ENCODE assay signal across 3 mouse cellular contexts in the genomic region with DNA sequence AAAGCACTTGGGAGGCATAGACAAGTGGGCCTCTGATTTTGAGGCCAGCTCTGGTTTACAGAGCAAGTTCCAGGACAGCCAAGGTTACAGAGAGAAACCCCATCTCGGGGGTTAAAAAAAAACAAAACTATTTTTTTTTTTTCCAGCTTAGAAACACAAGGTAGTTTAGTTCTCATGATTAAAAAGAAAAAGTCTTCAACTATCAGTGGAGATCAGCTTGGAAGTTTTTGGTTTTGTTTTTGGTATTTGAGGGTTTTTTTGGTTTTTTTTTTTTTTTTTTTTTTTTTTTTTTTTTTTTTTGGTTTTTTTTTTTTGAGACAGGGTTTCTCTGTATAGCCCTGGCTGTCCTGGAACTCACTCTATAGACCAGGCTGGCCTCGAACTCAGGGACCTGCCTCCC. TPM values are rescaled to one million over a fixed set of nuclear protein-coding genes. Genes with fewer than 3 reads are reported as not detected.
DNase-seq lines count a peak whose midpoint lies in the region; TF ChIP-seq lines count a peak whose summit lies in the region.
"Not testable (repeated sequence)": the region's sequence is repeated elsewhere in the genome, so short reads cannot be mapped to it uniquely, and the experiment has no call there.

No protein-coding gene starts in this region.

- TF ChIP-seq CTCF in CH12.LX (conservative IDR thresholded peaks at IDR 0.05 in 1 of 2, IDR thresholded peaks at IDR 0.05 in 1 of 2; ENCODE audit: low read depth in 2 of 2, low read length in 2 of 2); MEL (IDR thresholded peaks at IDR 0.05 in 2 of 3, conservative IDR thresholded peaks at IDR 0.05 in 1 of 3; ENCODE audit: control insufficient read depth in 1 of 3, insufficient read depth in 1 of 3, low read depth in 2 of 3, low read length in 3 of 3, poor library complexity in 1 of 3, severe bottlenecking in 1 of 3): not testable (repeated sequence)

- peaks cover 31 to 81% of the 10 kb centered on the region in 2 experiments for H3K36me3 ChIP-seq in CH12.LX (replicated peaks in 1 of 2; ENCODE audit: control insufficient read depth in 1 of 2, insufficient read depth in 1 of 2, low read length in 1 of 2)
- H3K36me3 ChIP-seq in ES-E14 (ENCODE audit: control insufficient read depth, insufficient read depth, low read length, poor library complexity, severe bottlenecking) = peaks cover 12% of the 10 kb centered on the region
- peaks cover 11 to 80% of the 10 kb centered on the region in 2 experiments for H3K36me3 ChIP-seq in MEL (ENCODE audit: control insufficient read depth in 1 of 2, insufficient read depth in 2 of 2, low read length in 2 of 2)

- peaks cover 24% of the 10 kb centered on the region for H3K79me2 ChIP-seq in CH12.LX (replicated peaks; ENCODE audit: control insufficient read depth, extremely low read depth, insufficient read depth, poor library complexity, severe bottlenecking)
- not testable (repeated sequence) for H3K79me2 ChIP-seq in MEL (ENCODE audit: control insufficient read depth, insufficient read depth, low read length, poor library complexity)

- DNase-seq in CH12.LX (ENCODE audit: extremely low read depth); ES-E14 (ENCODE audit: low read depth, low spot score); MEL (ENCODE audit: low read depth, low spot score): not testable (repeated sequence)

- TF ChIP-seq RAD21 in CH12.LX (IDR thresholded peaks at IDR 0.05; ENCODE audit: low read depth, low read length); MEL (IDR thresholded peaks at IDR 0.05; ENCODE audit: low read depth, low read length): not testable (repeated sequence)

- not testable (repeated sequence) for H3K27ac ChIP-seq in CH12.LX (ENCODE audit: insufficient read depth, low read depth); ES-E14 (ENCODE audit: insufficient read depth, low read depth, low read length, poor library complexity, severe bottlenecking); MEL (ENCODE audit: control insufficient read depth, low read depth, low read length)

- H3K4me3 ChIP-seq in CH12.LX (replicated peaks in 1 of 3; ENCODE audit: low read depth in 2 of 3, low read length in 2 of 3, poor library complexity in 1 of 3); ES-E14 (ENCODE audit: insufficient read depth in 1 of 2, low read depth in 1 of 2, low read length in 2 of 2, poor library complexity in 1 of 2, severe bottlenecking in 1 of 2); MEL (ENCODE audit: control insufficient read depth in 1 of 2, insufficient read depth in 1 of 2, low read depth in 2 of 2, low read length in 2 of 2): not testable (repeated sequence)

- TF ChIP-seq POLR2A in CH12.LX (IDR thresholded peaks at IDR 0.05; ENCODE audit: low read depth, low read length); MEL (IDR thresholded peaks at IDR 0.05; ENCODE audit: control insufficient read depth in 1 of 2, insufficient read depth in 1 of 2, low read depth in 1 of 2, low read length in 2 of 2, poor library complexity in 1 of 2): not testable (repeated sequence)

- H3K9ac ChIP-seq in CH12.LX (ENCODE audit: insufficient read depth, low read depth); ES-E14 (ENCODE audit: insufficient read depth, low read depth, low read length, poor library complexity, severe bottlenecking); MEL (ENCODE audit: control insufficient read depth, low read depth, low read length, poor library complexity, severe bottlenecking): not testable (repeated sequence)

- not testable (repeated sequence) for H3K4me2 ChIP-seq in CH12.LX (ENCODE audit: insufficient read depth, low read depth, poor library complexity, severe bottlenecking)

- H3K4me1 ChIP-seq in CH12.LX (ENCODE audit: control insufficient read depth in 1 of 2, insufficient read depth in 2 of 2) = peaks cover 4 to 24% of the 10 kb centered on the region in 2 experiments; a peak in 3 of 4 replicates
- not testable (repeated sequence) for H3K4me1 ChIP-seq in ES-E14 (ENCODE audit: control insufficient read depth in 2 of 2, insufficient read depth in 2 of 2, low read length in 2 of 2, poor library complexity in 1 of 2); MEL (ENCODE audit: control insufficient read depth in 1 of 2, insufficient read depth in 2 of 2, low read length in 2 of 2)

- H3K27me3 ChIP-seq in CH12.LX (replicated peaks); MEL (ENCODE audit: control insufficient read depth in 1 of 2, insufficient read depth in 2 of 2, low read length in 2 of 2): not testable (repeated sequence)

- dilution Hi-C loops in CH12.LX (cut with MboI; ENCODE audit: extremely low pct_ligation_motif_present, extremely low pct_unique_long_range_greater_than_20kb, low sequenced_read_pairs) = not testable (repeated sequence)

- not testable (repeated sequence) for H3K9me3 ChIP-seq in CH12.LX (replicated peaks; ENCODE audit: low read length); ES-E14 (ENCODE audit: control insufficient read depth, insufficient read depth, low read depth, low read length); MEL (replicated peaks; ENCODE audit: insufficient read depth, low read length)

- not testable (repeated sequence) for TF ChIP-seq EP300 in CH12.LX (IDR thresholded peaks at IDR 0.05; ENCODE audit: low read length); MEL (IDR thresholded peaks at IDR 0.05; ENCODE audit: low read depth in 1 of 2, low read length in 2 of 2)

- in situ Hi-C loops in CH12.LX (cut with MboI; ENCODE audit: low pct_ligation_motif_present, low pct_unique_long_range_greater_than_20kb, low sequenced_read_pairs); ES-E14 (cut with MboI; ENCODE audit: low sequenced_read_pairs in 2 of 2, unreplicated experiment in 2 of 2): not testable (repeated sequence)

TF ChIP-seq in CH12.LX, 34 proteins besides CTCF, POLR2A, EP300 and RAD21:
- TF ChIP-seq ZNF384 (IDR thresholded peaks at IDR 0.05; ENCODE audit: low read depth, low read length) = peak; percentile 83
TF ChIP-seq in CH12.LX: peak in this region for 1; not testable (repeated sequence) for 33.

TF ChIP-seq in ES-E14, 5 proteins besides CTCF, POLR2A, EP300 and RAD21:
- TF ChIP-seq ZNF384 (IDR thresholded peaks at IDR 0.05; ENCODE audit: low read depth, low read length) = peak; percentile 87

TF ChIP-seq in MEL, 35 proteins besides CTCF, POLR2A, EP300 and RAD21:
- TF ChIP-seq ZNF384 (IDR thresholded peaks at IDR 0.05; ENCODE audit: low read depth, low read length) = peak; percentile 34; the same call in 1 of the 2 replicates

RNA-seq across cellular contexts. Expression of a gene that starts 14.1 kb away (rescaled TPM):
- 57.2 and 68.8 TPM in 2 replicates for total RNA-seq in CH12.LX (2012; rRNA removed)
- total RNA-seq in CH12.LX (2014; rRNA removed) = 140 and 177 TPM in 2 replicates
- 105 and 116 TPM in 2 replicates for polyA plus RNA-seq in CH12.LX (2012; ENCODE audit: insufficient read length, low read depth)
- total RNA-seq in ES-E14 (2012; rRNA removed) = 63.7 and 91.4 TPM in 2 replicates
- 75.9 and 86.7 TPM in 2 replicates for total RNA-seq in MEL (2012; rRNA removed)
- polyA plus RNA-seq in MEL (2012; ENCODE audit: insufficient read depth in 1 of 2, insufficient read length in 2 of 2, low read depth in 1 of 2, low replicate concordance in 2 of 2, missing spikeins in 1 of 2) = 1,000 to 10,000 TPM in 1 of 2 experiments, 10 to 100 TPM in 1; 88.7 to 1,112 TPM

RNA-seq across cellular contexts. Expression of a gene that starts 14.3 kb away (rescaled TPM):
- 9.6 and 10.8 TPM in 2 replicates for total RNA-seq in CH12.LX (2012; rRNA removed)
- 13.8 and 15.8 TPM in 2 replicates for total RNA-seq in CH12.LX (2014; rRNA removed)
- polyA plus RNA-seq in CH12.LX (2012; ENCODE audit: insufficient read length, low read depth) = 11.5 and 13.3 TPM in 2 replicates
- 9.9 and 16.5 TPM in 2 replicates for total RNA-seq in ES-E14 (2012; rRNA removed)
- total RNA-seq in MEL (2012; rRNA removed) = 4.6 and 6.3 TPM in 2 replicates
- polyA plus RNA-seq in MEL (2012; ENCODE audit: insufficient read depth in 1 of 2, insufficient read length in 2 of 2, low read depth in 1 of 2, low replicate concordance in 2 of 2, missing spikeins in 1 of 2) = 1 to 10 TPM in 1 of 2 experiments, not detected in 1; 8.4 TPM

RNA-seq across cellular contexts. Expression of a gene that starts 25.9 kb away (rescaled TPM):
- total RNA-seq in CH12.LX (2012; rRNA removed) = 7.4 and 8.6 TPM in 2 replicates
- 41.4 and 42.9 TPM in 2 replicates for total RNA-seq in CH12.LX (2014; rRNA removed)
- polyA plus RNA-seq in CH12.LX (2012; ENCODE audit: insufficient read length, low read depth) = 28.5 and 29.1 TPM in 2 replicates
- 52.1 and 59.7 TPM in 2 replicates for total RNA-seq in ES-E14 (2012; rRNA removed)
- total RNA-seq in MEL (2012; rRNA removed) = 11.3 and 14.8 TPM in 2 replicates
- polyA plus RNA-seq in MEL (2012; ENCODE audit: insufficient read depth in 1 of 2, insufficient read length in 2 of 2, low read depth in 1 of 2, low replicate concordance in 2 of 2, missing spikeins in 1 of 2) = 10 to 100 TPM in 1 of 2 experiments, not detected in 1; 17.4 TPM
